Mouse (Mus musculus) liver, embryonic 16.5 days (tissue): ENCODE measurements at regions not wholly inside any gene's neighbourhood (a gene's known extent, or its start where the extent isn't known, plus 50 kb on each side); places are given as distances from the start of the nearest gene placed in this dataset.
"Not testable (repeated sequence)": the region's sequence is repeated elsewhere in the genome, so short reads cannot be mapped to it uniquely, and the experiment has no call there.

Experiments
- ATAC-seq: fragments of 200-750 bp; cut with Nextera tagmentation; 2 replicates; pipeline ENCODE4 v1.8.0; 2017; ENCODE audit warnings: low read depth, mild to moderate bottlenecking, moderate number of reproducible peaks, moderate library complexity
- H3K27ac ChIP-seq: fragments of 300-500 bp; sonication (generic); 2 replicates; pipeline ENCODE4 v1.5.1; 2014; ENCODE audit warnings: mild to moderate bottlenecking, low read length
- H3K27me3 ChIP-seq: fragments of 300-500 bp; sonication (generic); 2 replicates; pipeline ENCODE4 v1.6.1; 2014; ENCODE audit warnings: low read depth, low read length, mixed read lengths; ENCODE audit not compliant: control insufficient read depth, insufficient read depth
- H3K36me3 ChIP-seq: fragments of 300-500 bp; sonication (generic); 2 replicates; pipeline ENCODE4 v1.6.1; 2014; ENCODE audit warnings: mild to moderate bottlenecking; ENCODE audit not compliant: control insufficient read depth, insufficient read depth
- H3K4me1 ChIP-seq: fragments of 300-500 bp; sonication (generic); 2 replicates; pipeline ENCODE4 v1.6.1; 2014; ENCODE audit warnings: low read depth, low read length, mixed read lengths; ENCODE audit not compliant: control insufficient read depth
- H3K4me2 ChIP-seq: fragments of 300-500 bp; sonication (generic); 2 replicates; pipeline ENCODE4 v1.6.1; 2014; ENCODE audit warnings: low read depth, low read length, mixed read lengths
- H3K4me3 ChIP-seq: fragments of 300-500 bp; sonication (generic); 2 replicates; pipeline ENCODE4 v1.5.1; 2014; ENCODE audit warnings: low read depth, mild to moderate bottlenecking, low read length
- H3K9ac ChIP-seq: fragments of 300-500 bp; sonication (generic); 2 replicates; pipeline ENCODE4 v1.6.1; 2014; ENCODE audit warnings: low read depth, low read length
- H3K9me3 ChIP-seq: fragments of 300-500 bp; sonication (generic); replicated peaks from 2 replicates; pipeline ENCODE4 v1.6.1; 2016; ENCODE audit warnings: low read length; ENCODE audit not compliant: control insufficient read depth
- WGBS: fragments of 180-500 bp; shearing (Covaris S2); extraction: QIAGEN DNeasy Blood & Tissue Kit; methylation state at CpG from one replicate; pipeline ENCODE4 v1.1.7; 2014; ENCODE audit not compliant: insufficient replicate concordance; 5-methylcytosine and 5-hydroxymethylcytosine counted together

DNA sequence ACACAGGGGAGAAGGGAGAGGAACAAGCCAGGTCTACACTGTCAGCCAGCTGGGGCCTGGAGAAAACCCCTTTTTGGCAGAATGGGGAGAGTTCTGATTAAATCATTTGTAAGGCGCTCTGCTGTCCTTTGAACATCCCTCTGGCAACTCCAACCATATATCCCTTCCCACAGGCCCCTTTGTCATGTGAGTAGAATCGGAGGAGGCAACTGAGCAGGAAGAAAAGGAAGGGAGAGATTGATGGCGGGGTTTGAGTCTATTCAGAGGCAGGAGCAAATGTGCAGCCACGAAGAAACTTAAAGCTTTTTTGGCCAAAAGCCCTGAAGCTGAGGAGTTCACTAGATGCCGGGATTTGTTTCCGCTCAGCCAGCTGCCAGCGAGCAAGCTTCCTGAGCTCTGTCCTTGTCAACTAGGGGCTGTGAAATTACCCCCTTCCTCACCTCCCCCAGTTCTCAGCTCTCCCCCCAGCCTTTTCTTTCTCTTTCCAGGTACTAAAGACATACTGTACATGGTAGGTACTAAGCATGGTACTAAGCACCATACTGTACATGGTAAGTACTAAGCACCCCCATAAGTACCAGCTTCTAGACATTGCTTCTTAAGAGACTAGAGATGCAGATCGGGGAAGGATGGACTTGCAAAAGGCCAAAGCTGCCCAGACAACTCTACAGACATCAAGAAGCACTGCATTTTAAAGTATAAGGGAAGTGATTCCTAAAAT is 100.6 kb upstream of the Fam78b start:
- H3K4me2 ChIP-seq = no peak overlapping the region
- no peaks in the 10 kb centered on the region for H3K9me3 ChIP-seq
- no peaks in the 10 kb centered on the region for H3K4me1 ChIP-seq
- H3K4me3 ChIP-seq = no peak overlapping the region
- no peaks in the 10 kb centered on the region for H3K27me3 ChIP-seq
- H3K9ac ChIP-seq = no peak overlapping the region
- no peak for ATAC-seq
- H3K36me3 ChIP-seq = no peaks in the 10 kb centered on the region
- WGBS = 57% methylated on average over 8 of the region's 8 CpGs
- no peak overlapping the region for H3K27ac ChIP-seq

DNA sequence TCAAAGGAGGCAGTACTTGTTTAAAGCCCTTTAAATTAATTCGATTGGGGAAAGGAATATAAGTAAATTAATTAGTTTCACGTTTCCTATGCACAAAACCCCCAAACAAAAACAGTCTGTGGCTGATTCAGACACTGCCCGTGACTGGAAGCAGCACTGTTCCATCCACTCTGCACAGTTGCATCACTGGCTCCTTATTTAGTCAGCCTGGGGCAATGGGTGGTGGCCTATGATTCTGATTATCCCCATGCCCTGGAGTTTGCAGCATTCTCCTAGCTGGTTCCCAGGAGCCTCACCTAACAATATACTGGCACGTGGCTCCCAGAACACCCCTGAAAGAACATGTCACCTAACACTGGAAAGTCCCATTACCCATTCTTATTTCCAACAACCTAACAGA is 99.6 kb upstream of the Fam78b start:
- Histone ChIP-seq H3K36me3 (no peaks in the 10 kb centered on the region), H3K4me3 (no peak overlapping the region), H3K4me2 (no peak overlapping the region), H3K9ac (no peak overlapping the region), H3K27ac (no peak overlapping the region), H3K9me3 (no peaks in the 10 kb centered on the region), H3K4me1 (no peaks in the 10 kb centered on the region), H3K27me3 (no peaks in the 10 kb centered on the region)
- WGBS = 38% methylated on average over 4 of the region's 4 CpGs
- ATAC-seq = no peak

DNA sequence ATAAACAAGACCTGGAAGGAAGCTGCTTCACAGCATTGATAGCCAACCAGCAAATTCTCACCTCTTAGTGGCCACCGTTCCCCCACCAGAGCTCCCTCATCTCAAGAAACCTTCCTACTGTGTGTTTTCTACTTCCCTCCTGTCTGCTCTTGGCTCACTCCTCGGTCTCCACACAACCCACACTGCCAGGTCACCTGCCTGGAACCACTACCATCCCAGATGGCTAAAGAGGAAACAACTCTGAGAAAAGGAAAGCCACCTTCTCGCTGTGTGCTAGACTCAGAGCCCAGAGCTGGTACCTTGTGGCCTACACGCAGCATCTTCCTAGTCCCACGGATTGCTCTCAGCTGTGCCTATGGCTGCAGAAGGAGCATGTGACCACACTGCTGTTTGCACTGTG is 97.8 kb upstream of the Fam78b start:
- Histone ChIP-seq H3K27me3 (no peaks in the 10 kb centered on the region), H3K27ac (no peak overlapping the region), H3K36me3 (no peaks in the 10 kb centered on the region), H3K4me3 (no peak overlapping the region), H3K9me3 (no peaks in the 10 kb centered on the region), H3K4me2 (no peak overlapping the region), H3K9ac (no peak overlapping the region), H3K4me1 (no peaks in the 10 kb centered on the region)
- WGBS = 57% methylated on average over 5 of the region's 5 CpGs
- ATAC-seq = no peak

DNA sequence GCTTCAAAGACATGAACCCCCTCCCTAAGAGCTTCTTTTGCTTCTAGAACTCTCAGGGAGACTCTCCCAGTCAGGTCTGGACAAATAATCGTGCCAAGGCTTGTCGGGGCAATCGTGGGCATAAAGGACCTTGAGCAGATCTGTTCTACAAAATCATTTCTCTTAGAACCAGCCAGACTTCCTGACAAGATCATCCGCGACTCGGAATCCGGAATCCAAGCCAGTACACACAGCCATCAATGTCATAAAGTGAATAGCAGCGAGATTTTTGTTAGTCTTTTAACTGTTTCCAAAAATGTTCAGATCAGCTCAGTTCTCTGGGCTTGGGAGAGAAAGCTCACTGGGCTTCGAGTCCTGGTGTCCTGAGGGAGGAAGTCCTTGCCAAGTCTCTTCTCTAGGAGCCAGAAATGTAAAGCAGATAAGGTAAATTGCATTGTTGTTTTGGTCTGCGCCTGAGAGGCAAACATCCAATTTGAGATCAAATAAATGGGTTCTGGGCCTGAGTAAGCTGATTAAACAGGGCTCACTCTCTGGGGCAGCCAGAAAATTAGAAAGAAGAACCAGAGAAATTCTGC is 92.9 kb upstream of the Fam78b start:
- no peaks in the 10 kb centered on the region for H3K4me1 ChIP-seq
- 54% methylated on average over 10 of the region's 10 CpGs for WGBS

DNA sequence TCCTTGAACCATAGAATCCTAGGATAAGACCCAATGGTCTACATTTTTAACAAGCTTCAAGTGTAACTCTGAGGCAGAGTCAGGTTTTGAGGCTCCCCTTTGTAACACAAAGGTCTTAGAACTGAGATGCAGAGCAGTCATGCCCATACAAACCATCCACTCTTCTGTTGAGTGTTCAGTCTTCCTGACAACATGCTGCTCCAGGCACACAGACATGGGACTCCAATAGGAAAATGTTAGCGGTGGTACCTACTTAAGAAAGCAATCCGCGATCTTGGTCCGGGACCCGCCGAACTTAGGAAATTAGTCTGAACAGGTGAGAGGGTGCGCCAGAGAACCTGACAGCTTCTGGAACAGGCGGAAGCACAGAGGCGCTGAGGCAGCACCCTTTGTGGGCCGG is 89.0 kb upstream of the Fam78b start:
- not testable (repeated sequence) for H3K4me3 ChIP-seq, H3K9ac ChIP-seq, H3K27me3 ChIP-seq, H3K9me3 ChIP-seq, H3K27ac ChIP-seq, H3K36me3 ChIP-seq, H3K4me1 ChIP-seq, H3K4me2 ChIP-seq, ATAC-seq
- 90% methylated on average over 7 of the region's 10 CpGs for WGBS

More for the DNA sequence above, 92.9 kb upstream of the Fam78b start:
- no peaks in the 10 kb centered on the region for H3K9me3 ChIP-seq
- no peak overlapping the region for H3K4me2 ChIP-seq
- H3K27me3 ChIP-seq = no peaks in the 10 kb centered on the region
- H3K27ac ChIP-seq = no peak overlapping the region
- no peak overlapping the region for H3K4me3 ChIP-seq
- H3K9ac ChIP-seq = no peak overlapping the region
- no peaks in the 10 kb centered on the region for H3K36me3 ChIP-seq
- no peak for ATAC-seq

DNA sequence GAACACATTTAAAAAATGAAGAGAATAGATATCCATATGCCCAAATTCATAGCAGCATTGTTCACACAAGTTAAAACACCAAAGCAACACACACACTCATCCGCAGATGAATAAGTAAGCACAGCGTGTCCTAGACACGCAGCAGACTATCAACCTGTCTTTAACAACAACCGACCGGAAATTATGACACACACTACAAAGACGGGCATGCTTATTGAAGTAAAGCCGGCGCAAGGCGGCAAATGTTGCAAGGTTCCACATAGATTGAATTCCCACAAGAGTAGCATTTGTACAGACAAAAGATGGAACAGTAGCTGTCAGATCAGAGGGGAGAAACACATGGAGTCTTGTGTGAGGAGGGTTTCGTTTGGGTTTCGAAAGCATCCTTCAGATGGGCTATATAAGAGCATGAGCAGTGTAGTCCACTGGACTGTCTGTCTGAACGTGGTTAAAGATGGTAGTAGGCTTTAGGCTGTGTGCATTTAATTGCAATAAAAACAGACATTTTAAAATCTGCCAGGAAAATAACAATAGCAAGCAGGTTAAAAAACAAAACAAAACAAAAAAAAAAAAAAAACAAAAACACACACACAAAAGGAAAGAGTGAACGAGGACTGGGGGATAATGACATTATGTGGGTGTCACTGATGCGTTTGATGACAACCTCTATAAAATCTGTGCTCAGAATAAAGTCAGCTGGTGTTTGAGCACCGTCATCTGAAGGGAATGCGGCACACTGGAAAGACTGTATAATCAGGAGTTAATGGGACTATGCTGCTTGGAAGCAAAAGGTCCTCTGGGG is 78.1 kb upstream of the Fam78b start:
- Histone ChIP-seq H3K27me3 (no peaks in the 10 kb centered on the region), H3K9ac (no peak overlapping the region), H3K4me2 (no peak overlapping the region), H3K4me1 (no peaks in the 10 kb centered on the region), H3K27ac (no peak overlapping the region), H3K4me3 (no peak overlapping the region), H3K9me3 (no peaks in the 10 kb centered on the region), H3K36me3 (no peaks in the 10 kb centered on the region)
- no peak for ATAC-seq
- WGBS = 68% methylated on average over 16 of the region's 16 CpGs

DNA sequence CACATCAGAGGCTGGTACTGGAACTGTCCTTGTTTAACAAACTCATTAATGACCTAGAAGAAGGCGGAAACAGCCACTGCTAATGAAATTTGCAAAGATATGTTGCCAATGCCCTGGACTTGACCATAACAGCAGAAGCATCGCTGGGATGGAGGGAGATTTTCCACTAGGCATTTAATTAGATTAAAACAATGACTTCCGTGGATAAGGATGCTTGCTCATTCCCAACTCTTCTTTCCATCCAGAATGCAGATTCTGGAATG is 77.6 kb upstream of the Fam78b start:
- H3K4me2 ChIP-seq = no peak overlapping the region
- no peaks in the 10 kb centered on the region for H3K36me3 ChIP-seq
- H3K4me3 ChIP-seq = no peak overlapping the region
- no peak overlapping the region for H3K9ac ChIP-seq
- H3K27ac ChIP-seq = no peak overlapping the region
- H3K4me1 ChIP-seq = no peaks in the 10 kb centered on the region
- WGBS = 47% methylated on average over 3 of the region's 3 CpGs
- H3K27me3 ChIP-seq = no peaks in the 10 kb centered on the region
- no peaks in the 10 kb centered on the region for H3K9me3 ChIP-seq
- no peak for ATAC-seq

DNA sequence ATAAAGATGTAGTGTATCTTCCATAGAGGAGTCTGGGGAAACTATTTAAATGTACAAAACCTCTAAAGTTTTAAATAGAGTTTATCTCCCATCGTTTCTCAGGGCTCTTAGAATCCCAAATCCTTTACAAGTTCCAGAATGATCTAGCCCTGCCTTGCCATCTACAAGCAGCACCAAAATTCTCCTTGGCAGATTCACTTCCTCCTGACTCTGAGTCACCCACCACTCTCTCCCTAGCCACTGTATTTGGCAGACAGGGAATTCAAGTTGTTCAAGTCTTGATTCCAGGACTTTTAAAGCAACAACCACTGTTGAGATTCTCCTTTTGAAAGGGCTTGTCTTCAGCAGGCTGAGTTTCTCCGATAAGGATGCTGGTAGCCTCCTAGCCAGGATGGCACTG is 77.1 kb upstream of the Fam78b start:
- H3K4me3 ChIP-seq = no peak overlapping the region
- H3K9me3 ChIP-seq = no peaks in the 10 kb centered on the region
- H3K36me3 ChIP-seq = no peaks in the 10 kb centered on the region
- ATAC-seq = no peak
- H3K9ac ChIP-seq = no peak overlapping the region
- H3K27me3 ChIP-seq = no peaks in the 10 kb centered on the region
- 60% methylated on average over 2 of the region's 2 CpGs for whole genome bisulfite sequencing
- H3K4me2 ChIP-seq = no peak overlapping the region
- H3K4me1 ChIP-seq = no peaks in the 10 kb centered on the region
- H3K27ac ChIP-seq = no peak overlapping the region

DNA sequence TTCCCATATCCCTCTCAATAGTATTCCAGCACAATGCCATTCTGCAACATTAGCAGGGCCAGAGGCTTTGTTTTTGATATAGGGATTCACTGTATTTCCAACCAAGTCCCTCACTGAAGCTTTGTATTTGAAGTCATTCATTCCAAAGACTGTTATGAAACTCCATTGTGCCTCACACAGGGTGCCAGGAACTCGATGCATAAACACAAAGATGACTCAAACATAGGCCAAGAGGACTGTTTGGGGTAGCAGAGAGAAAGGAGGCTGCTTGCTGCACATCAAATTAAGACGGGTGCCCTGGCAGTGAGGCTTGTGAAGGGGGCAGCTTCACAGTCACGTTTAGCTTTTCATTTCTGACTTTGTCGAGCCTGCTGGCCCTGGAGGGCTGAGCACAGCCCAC is 75.1 kb upstream of the Fam78b start:
- Histone ChIP-seq H3K4me1 (no peaks in the 10 kb centered on the region), H3K4me2 (no peak overlapping the region), H3K36me3 (no peaks in the 10 kb centered on the region), H3K9me3 (no peaks in the 10 kb centered on the region), H3K4me3 (no peak overlapping the region), H3K27ac (no peak overlapping the region), H3K27me3 (no peaks in the 10 kb centered on the region), H3K9ac (no peak overlapping the region)
- 29% methylated on average over 4 of the region's 4 CpGs for WGBS
- ATAC-seq = no peak
